ENCODE assay signal across 19 mouse cellular contexts in the genomic region with DNA sequence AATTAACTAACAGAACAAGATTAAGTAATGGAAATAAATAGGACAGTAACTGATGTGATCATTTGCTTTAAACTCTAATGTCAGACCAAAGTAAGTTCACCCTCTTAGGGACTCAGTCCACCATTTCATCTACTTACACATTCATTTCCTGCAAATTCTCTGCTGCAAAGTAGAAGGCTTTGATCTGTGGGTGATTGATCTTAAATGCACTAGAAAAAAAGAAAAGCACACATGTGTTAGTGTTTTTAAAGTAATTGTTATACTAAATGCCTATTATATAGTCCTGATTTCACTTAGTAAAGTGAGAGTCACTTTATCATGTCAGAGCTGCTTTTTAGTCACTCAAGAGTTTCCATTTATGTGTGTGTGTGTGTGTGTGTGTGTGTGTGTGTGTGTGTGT.
"Had no signal": no experiment of that assay in that cellular context is flagged by ENCODE, and none has a peak within 500 bp of the region (broad histone marks: within the 10 kb centered on the region; RNA-seq: fewer than 3 reads in every experiment).

No protein-coding gene starts in this region.

- H3K27me3 ChIP-seq: lung, embryonic 15.5 days; megakaryocyte, embryonic 14.5 days; midbrain, embryonic 13.5 days; midbrain, embryonic 15.5 days; neural tube, embryonic 13.5 days; neural tube, embryonic 15.5 days had no signal

- ATAC-seq: liver, postnatal 0 days; lung, postnatal 0 days; midbrain, embryonic 13.5 days; midbrain, embryonic 15.5 days had no signal

- H3K4me1 ChIP-seq: lung, embryonic 15.5 days; midbrain, embryonic 13.5 days; midbrain, embryonic 15.5 days; neural tube, embryonic 13.5 days; neural tube, embryonic 15.5 days had no signal

- DNase-seq: liver, postnatal 0 days; lung, adult 2 months; lung, postnatal 14 days; lung, postnatal 36 days; retina, postnatal 1 day; right cerebral cortex, adult 18-20 months; right cerebral cortex, postnatal 25 days; right cerebral cortex, postnatal 4 days; spleen, adult 18-20 months; thymus, adult 18-20 months; thymus, postnatal 36 days had no signal

- H3K36me3 ChIP-seq: lung, embryonic 15.5 days; midbrain, embryonic 13.5 days; midbrain, embryonic 15.5 days; neural tube, embryonic 13.5 days; neural tube, embryonic 15.5 days had no signal

- H3K4me3 ChIP-seq: lung, embryonic 15.5 days; megakaryocyte, embryonic 14.5 days; midbrain, embryonic 13.5 days; midbrain, embryonic 15.5 days; neural tube, embryonic 13.5 days; neural tube, embryonic 15.5 days had no signal

- H3K27ac ChIP-seq: lung, embryonic 15.5 days; macrophage; midbrain, embryonic 13.5 days; midbrain, embryonic 15.5 days; neural tube, embryonic 13.5 days; neural tube, embryonic 15.5 days had no signal
